Mouse (Mus musculus) kidney, adult 2 months (tissue): ENCODE measurements around the gene Slc25a25. TPM values are rescaled to one million over a fixed set of nuclear protein-coding genes. Genes with fewer than 3 reads are reported as not detected.

Experiments
- DNase-seq: peaks from one replicate; pipeline ENCODE4 v3.0.0; 2021
- H3K27ac ChIP-seq: fragments of 200-500 bp; 2 replicates; pipeline ENCODE4 v1.5.1; 2012; ENCODE audit warnings: low read depth, low read length, control low read depth, inconsistent platforms; ENCODE audit not compliant: insufficient read depth
- H3K27me3 ChIP-seq: fragments of 200-500 bp; replicated peaks from 2 replicates; pipeline ENCODE4 v1.6.1; 2012; ENCODE audit warnings: mild to moderate bottlenecking, moderate library complexity, low read length, inconsistent platforms; ENCODE audit not compliant: control insufficient read depth, insufficient read depth
- H3K36me3 ChIP-seq: fragments of 200-500 bp; 2 replicates; pipeline ENCODE4 v1.6.1; 2012; ENCODE audit warnings: mild to moderate bottlenecking, moderate library complexity, low read length, inconsistent platforms; ENCODE audit not compliant: control insufficient read depth, insufficient read depth
- H3K4me1 ChIP-seq: fragments of 200-500 bp; 2 replicates; pipeline ENCODE4 v1.6.1; 2011; ENCODE audit warnings: low read length; ENCODE audit not compliant: control insufficient read depth, insufficient read depth
- H3K4me3 ChIP-seq: fragments of 200-500 bp; 2 replicates; pipeline ENCODE4 v1.5.1; 2011; ENCODE audit warnings: mild to moderate bottlenecking, low read depth, low read length, control low read depth; ENCODE audit not compliant: insufficient read depth
- CTCF ChIP-seq: fragments of 200-500 bp; conservative IDR thresholded peaks from 2 replicates; pipeline ENCODE4 v1.5.1; 2011; ENCODE audit warnings: low read depth, mild to moderate bottlenecking, control low read depth, low read length, moderate library complexity, mixed read lengths; ENCODE audit not compliant: insufficient read depth, insufficient read length
- POLR2A ChIP-seq: fragments of 200-500 bp; IDR thresholded peaks from one replicate; pipeline ENCODE4 v1.6.1; 2011; ENCODE audit warnings: low read depth, low read length, control low read depth
- WGBS: fragments of 180-500 bp; shearing (Covaris S2); methylation state at CpG from one replicate; pipeline ENCODE4 v1.1.7; 2018; 5-methylcytosine and 5-hydroxymethylcytosine counted together
- polyA plus RNA-seq: library from polyadenylated mRNA; depleted of rRNA; stranded (reverse); fragments of >200 nt; gene quantifications from 2 replicates; pipeline ENCODE4 v1.2.3, GENCODE M21; 2012

The Slc25a25 gene
- polyA plus RNA-seq, 1 experiment = 25.3 TPM

GRCm38 (mm10) chr2:32415801-32416200, 35.4 kb downstream of the Slc25a25 start:
- 66% methylated on average over 12 of the region's 12 CpGs for WGBS
- peak; percentile 73 for DNase-seq
- TF ChIP-seq POLR2A (no peak), CTCF (no peak)
- Histone ChIP-seq H3K4me3 (no peak overlapping the region), H3K27ac (no peak overlapping the region), H3K4me1 (peaks cover 30% of the 10 kb centered on the region), H3K36me3 (peaks cover 10% of the 10 kb centered on the region), H3K27me3 (no peaks in the 10 kb centered on the region)

- 54% methylated on average over 5 of the region's 5 CpGs for WGBS
- H3K27me3 ChIP-seq = no peaks in the 10 kb centered on the region
- H3K4me3 ChIP-seq = no peak overlapping the region
- TF ChIP-seq CTCF (no peak), POLR2A (peak; percentile 22)
- peaks cover 10% of the 10 kb centered on the region for H3K36me3 ChIP-seq
- no peak overlapping the region for H3K27ac ChIP-seq
- no peak for DNase-seq
- H3K4me1 ChIP-seq = peaks cover 23% of the 10 kb centered on the region
These were observed 37.3 kb downstream of the Slc25a25 start for GRCm38 (mm10) chr2:32413936-32414335.

GRCm38 (mm10) chr2:32412742-32413531, 38.3 kb downstream of the Slc25a25 start:
- Histone ChIP-seq H3K27ac (no peak overlapping the region; the same call in 1 of the 2 replicates), H3K27me3 (no peaks in the 10 kb centered on the region), H3K36me3 (peaks cover 8% of the 10 kb centered on the region), H3K4me3 (no peak overlapping the region), H3K4me1 (peaks cover 18% of the 10 kb centered on the region)
- DNase-seq = no peak
- 82% methylated on average over 6 of the region's 6 CpGs for WGBS
- TF ChIP-seq POLR2A (no peak), CTCF (no peak)

- H3K36me3 ChIP-seq = peaks cover 6% of the 10 kb centered on the region
- H3K4me1 ChIP-seq = peaks cover 30% of the 10 kb centered on the region
- TF ChIP-seq CTCF (no peak), POLR2A (no peak)
- no peaks in the 10 kb centered on the region for H3K27me3 ChIP-seq
- no peak for DNase-seq
- H3K4me3 ChIP-seq = no peak overlapping the region
- no peak overlapping the region for H3K27ac ChIP-seq
- WGBS = 56% methylated on average over 7 of the region's 7 CpGs
These were observed 39.8 kb downstream of the Slc25a25 start for GRCm38 (mm10) chr2:32411407-32411806.

GRCm38 (mm10) chr2:32408429-32409424, 42.5 kb downstream of the Slc25a25 start:
- Histone ChIP-seq H3K4me1 (peaks cover 23% of the 10 kb centered on the region), H3K36me3 (no peaks in the 10 kb centered on the region), H3K27me3 (no peaks in the 10 kb centered on the region), H3K27ac (peak overlapping the region; percentile 99), H3K4me3 (no peak overlapping the region)
- peak; percentile 95 for DNase-seq
- TF ChIP-seq CTCF (0 out of 2 replicates have a peak, but pooled peaks have one; percentile 1), POLR2A (peak; percentile 60)
- WGBS = 30% methylated on average over 25 of the region's 25 CpGs

- TF ChIP-seq CTCF (no peak), POLR2A (no peak)
- 54% methylated on average over 7 of the region's 7 CpGs for WGBS
- H3K4me3 ChIP-seq = no peak overlapping the region
- H3K36me3 ChIP-seq = peaks cover under 1% of the 10 kb centered on the region; the same call in 1 of the 2 replicates
- H3K27me3 ChIP-seq = no peaks in the 10 kb centered on the region
- H3K4me1 ChIP-seq = peaks cover 23% of the 10 kb centered on the region
- DNase-seq = peak; percentile 76
- peak overlapping the region; percentile 88 for H3K27ac ChIP-seq
These were observed 44.0 kb downstream of the Slc25a25 start for GRCm38 (mm10) chr2:32407144-32407824.
